Mouse (Mus musculus) ES-Bruce4 (cell line): ENCODE measurements at regions not wholly inside any gene's neighbourhood (a gene's known extent, or its start where the extent isn't known, plus 50 kb on each side); places are given as distances from the start of the nearest gene placed in this dataset.
"Not testable (repeated sequence)": the region's sequence is repeated elsewhere in the genome, so short reads cannot be mapped to it uniquely, and the experiment has no call there.

Experiments used
- H3K27ac ChIP-seq: 2 replicates; pipeline ENCODE4 v1.5.1; 2012; ENCODE audit warnings: low read length, inconsistent platforms; ENCODE audit not compliant: insufficient read depth
- H3K27me3 ChIP-seq: 2 replicates; pipeline ENCODE4 v1.6.1; 2012; ENCODE audit warnings: mild to moderate bottlenecking, low read length, inconsistent platforms; ENCODE audit not compliant: control insufficient read depth, poor library complexity, insufficient read depth, severe bottlenecking
- H3K36me3 ChIP-seq: 2 replicates; pipeline ENCODE4 v1.6.1; 2012; ENCODE audit warnings: inconsistent platforms, mild to moderate bottlenecking, low read length, moderate library complexity; ENCODE audit not compliant: control insufficient read depth, poor library complexity, insufficient read depth, severe bottlenecking
- H3K4me1 ChIP-seq: one replicate; pipeline ENCODE4 v1.8.1; 2011; ENCODE audit warnings: low read length; ENCODE audit not compliant: control insufficient read depth, insufficient read depth
- H3K4me3 ChIP-seq: 2 replicates; pipeline ENCODE4 v1.5.1; 2011; ENCODE audit warnings: low read depth, mild to moderate bottlenecking, low read length
- H3K9ac ChIP-seq: 2 replicates; pipeline ENCODE4 v1.6.1; 2012; ENCODE audit warnings: low read depth, mild to moderate bottlenecking, inconsistent platforms; ENCODE audit not compliant: poor library complexity, severe bottlenecking
- H3K9me3 ChIP-seq: replicated peaks from 2 replicates; pipeline ENCODE4 v1.6.1; 2012; ENCODE audit warnings: mild to moderate bottlenecking, low read length, inconsistent platforms; ENCODE audit not compliant: control insufficient read depth, poor library complexity, insufficient read depth, severe bottlenecking
- CTCF ChIP-seq: IDR thresholded peaks from one replicate; pipeline ENCODE4 v1.8.1; 2011; ENCODE audit warnings: low read depth, low read length
- EP300 ChIP-seq: IDR thresholded peaks from 2 replicates; pipeline ENCODE4 v1.6.1; 2011; ENCODE audit warnings: low read depth, low read length; ENCODE audit not compliant: insufficient read depth
- POLR2A ChIP-seq: IDR thresholded peaks from one replicate; pipeline ENCODE4 v1.8.1; 2011; ENCODE audit warnings: low read length; ENCODE audit not compliant: insufficient read depth

DNA sequence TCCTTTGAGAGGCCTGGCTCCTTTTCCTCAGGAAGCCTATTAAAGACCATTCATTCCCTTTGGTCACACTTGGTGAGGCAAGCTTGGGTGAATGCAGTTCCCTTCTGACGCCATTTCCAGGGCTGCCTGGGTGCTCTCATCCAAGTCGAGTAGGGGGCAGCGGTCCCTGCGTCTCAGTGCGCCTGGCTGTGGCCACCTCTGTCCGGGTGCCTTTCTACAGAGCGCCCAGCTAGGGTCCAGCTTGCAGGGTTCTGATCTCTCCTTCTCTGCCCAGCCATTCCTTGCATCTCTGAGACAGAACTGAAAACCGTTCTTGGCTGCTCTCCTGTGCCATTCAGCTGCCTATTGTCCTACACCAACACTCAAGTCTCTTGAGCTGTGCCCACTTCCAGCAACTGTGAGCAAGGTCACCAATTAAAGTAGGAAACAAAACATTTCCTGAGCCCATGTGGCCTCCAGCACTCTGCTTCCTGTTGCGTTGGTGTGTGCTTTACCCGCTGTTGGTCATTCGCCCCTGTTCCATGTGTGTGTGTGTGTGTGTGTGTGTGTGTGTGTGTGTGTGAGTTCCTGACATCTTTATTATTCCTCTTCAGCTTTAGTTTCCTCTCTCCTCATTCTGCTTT is 63.7 kb upstream of the Pax1 start:
- Histone ChIP-seq H3K4me3 (no peak overlapping the region), H3K4me1 (peaks cover 5% of the 10 kb centered on the region), H3K36me3 (no peaks in the 10 kb centered on the region), H3K27me3 (no peaks in the 10 kb centered on the region; the same call in 1 of the 2 replicates), H3K9ac (no peak overlapping the region), H3K27ac (no peak overlapping the region), H3K9me3 (no peaks in the 10 kb centered on the region)
- TF ChIP-seq POLR2A (no peak), EP300 (no peak), CTCF (no peak)

DNA sequence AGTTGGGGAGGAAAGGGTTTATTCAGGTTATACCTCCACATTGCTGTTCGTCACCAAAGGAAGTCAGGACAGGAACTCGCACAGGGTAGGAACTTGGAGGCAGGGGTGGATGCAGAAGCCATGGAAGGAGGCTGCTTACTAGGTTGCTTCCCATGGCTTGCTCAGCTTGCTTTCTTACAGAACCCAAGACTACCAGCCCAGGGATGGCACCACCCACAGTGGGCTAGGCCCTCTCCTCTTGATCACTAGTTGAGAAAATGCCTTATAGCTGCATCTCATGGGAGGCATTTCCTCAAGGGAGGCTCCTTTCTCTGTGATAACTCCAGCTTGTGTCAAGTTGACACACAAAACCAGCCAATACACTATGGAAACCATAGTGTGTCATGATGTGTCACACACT is 66.8 kb upstream of the Pax1 start:
- H3K27ac ChIP-seq, H3K36me3 ChIP-seq, H3K27me3 ChIP-seq, H3K9me3 ChIP-seq, H3K9ac ChIP-seq, H3K4me3 ChIP-seq, H3K4me1 ChIP-seq: not testable (repeated sequence)

DNA sequence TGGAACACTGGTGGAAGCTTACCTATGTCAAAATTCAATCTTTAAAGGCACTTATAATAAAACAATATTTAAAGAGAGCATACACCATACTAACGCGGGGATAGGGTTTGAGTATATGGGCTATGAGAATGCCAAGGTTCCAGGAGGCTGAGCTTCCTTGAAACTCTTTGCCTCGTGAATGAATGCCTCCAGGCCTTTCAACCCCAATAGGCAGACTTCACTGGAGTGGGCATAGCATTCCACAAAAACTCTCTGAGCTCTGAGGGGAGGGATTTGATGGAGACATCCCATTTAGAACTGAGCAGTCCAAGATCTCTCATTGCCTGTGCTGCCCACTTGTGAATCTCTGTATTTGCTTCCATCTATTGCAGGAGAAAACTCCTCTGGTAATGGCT is 68.4 kb upstream of the Pax1 start:
- no peak overlapping the region for H3K9ac ChIP-seq
- H3K36me3 ChIP-seq = no peaks in the 10 kb centered on the region
- TF ChIP-seq EP300 = no peak
- no peak for TF ChIP-seq POLR2A
- no peak for TF ChIP-seq CTCF
- no peak overlapping the region for H3K4me3 ChIP-seq
- peaks cover 8% of the 10 kb centered on the region for H3K4me1 ChIP-seq
- no peaks in the 10 kb centered on the region for H3K9me3 ChIP-seq
- peak overlapping the region; percentile 18 for H3K27ac ChIP-seq
- peaks cover 2% of the 10 kb centered on the region for H3K27me3 ChIP-seq

DNA sequence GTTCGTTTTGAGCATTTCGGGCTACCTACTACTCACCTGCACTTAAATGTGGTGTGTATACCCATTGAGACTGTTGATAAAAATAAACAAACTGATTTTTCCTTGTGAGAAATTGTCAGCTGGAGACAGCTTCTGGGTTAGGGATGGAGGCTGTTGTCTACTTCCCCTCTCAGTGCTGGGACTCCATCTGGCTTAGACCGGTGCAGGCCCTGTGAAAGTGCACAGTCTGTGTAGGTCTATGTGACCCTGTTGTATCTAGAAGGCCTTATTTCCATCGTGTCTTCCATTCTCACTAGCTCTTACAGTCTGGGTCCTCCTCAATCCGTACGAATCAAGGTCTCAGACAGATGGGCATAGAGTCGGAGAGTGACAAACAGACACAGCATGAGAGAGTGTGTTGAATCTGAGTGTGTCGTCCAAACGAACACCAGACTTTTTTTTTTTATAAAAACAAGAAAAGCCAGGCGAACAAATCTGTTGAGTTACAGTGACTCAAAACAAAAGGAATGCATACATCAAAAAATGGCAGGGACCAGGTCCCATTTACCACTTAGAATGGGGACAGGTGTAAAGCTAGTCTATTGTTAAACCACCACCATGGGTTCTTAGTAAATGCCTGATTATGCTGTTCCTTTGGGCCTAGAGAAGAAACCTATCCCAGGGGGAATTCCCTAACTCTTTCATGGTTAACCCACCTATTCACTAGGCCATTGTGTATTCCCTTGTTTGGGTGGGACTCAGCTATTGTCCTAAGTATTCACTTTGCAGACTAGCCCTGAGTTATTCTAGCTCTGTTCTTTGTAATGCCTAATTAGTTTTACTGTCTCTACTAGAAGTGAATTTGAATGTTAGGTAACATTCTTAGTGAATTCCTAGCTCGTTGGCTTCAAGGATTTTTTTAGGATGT is 69.1 kb upstream of the Pax1 start:
- Histone ChIP-seq H3K4me3 (no peak overlapping the region), H3K9ac (no peak overlapping the region), H3K4me1 (peaks cover 8% of the 10 kb centered on the region), H3K36me3 (no peaks in the 10 kb centered on the region), H3K27me3 (peaks cover 2% of the 10 kb centered on the region), H3K27ac (peak overlapping the region; percentile 92), H3K9me3 (no peaks in the 10 kb centered on the region)
- TF ChIP-seq EP300 (peak; percentile 63; the same call in 1 of the 2 replicates), CTCF (no peak)

DNA sequence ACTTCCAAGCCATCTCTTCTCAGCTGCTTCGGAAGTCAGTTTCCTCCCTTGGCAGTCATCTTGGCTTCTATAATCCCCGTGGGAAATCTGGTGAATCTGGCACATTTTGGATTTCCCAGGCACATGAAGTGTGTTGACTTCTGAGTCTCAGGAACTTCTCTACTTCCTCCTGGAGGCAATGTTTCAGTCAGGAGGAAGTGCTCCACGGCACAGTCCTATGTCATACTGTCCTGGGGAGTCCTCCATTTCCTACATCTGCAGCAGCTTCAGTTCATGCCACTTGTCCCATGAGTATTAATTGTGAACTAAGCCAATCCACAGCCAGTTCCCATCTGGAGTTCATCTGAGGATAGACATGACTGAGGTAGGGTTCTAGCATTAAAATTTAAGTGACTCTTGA is 78.3 kb upstream of the Pax1 start:
- no peak overlapping the region for H3K27ac ChIP-seq
- H3K9me3 ChIP-seq = no peaks in the 10 kb centered on the region
- H3K36me3 ChIP-seq = no peaks in the 10 kb centered on the region
- H3K27me3 ChIP-seq = no peaks in the 10 kb centered on the region
- H3K4me3 ChIP-seq = no peak overlapping the region
- TF ChIP-seq CTCF (no peak), EP300 (no peak), POLR2A (no peak)
- H3K4me1 ChIP-seq = no peaks in the 10 kb centered on the region
- H3K9ac ChIP-seq = no peak overlapping the region

DNA sequence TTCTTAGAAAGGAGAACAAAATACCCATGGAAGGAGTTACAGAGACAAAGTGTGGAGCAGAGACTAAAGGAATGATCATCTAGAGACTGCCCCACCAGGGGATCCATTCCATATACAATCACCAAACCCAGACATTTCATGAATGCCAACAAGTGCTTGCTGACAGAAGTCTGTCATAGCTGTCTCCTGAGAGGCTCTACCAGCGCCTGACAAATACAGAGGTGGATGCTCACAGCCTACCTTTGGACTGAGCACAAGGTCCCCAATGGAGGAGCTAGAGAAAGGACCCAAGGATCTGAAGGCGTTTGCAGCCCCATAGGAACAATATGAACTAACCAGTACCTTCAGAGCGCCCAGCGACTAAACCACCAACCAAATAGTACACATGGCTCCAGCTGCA is 83.6 kb upstream of the Nkx2-2 start:
- H3K9ac ChIP-seq = no peak overlapping the region
- H3K27ac ChIP-seq = no peak overlapping the region
- no peak overlapping the region for H3K4me3 ChIP-seq
- no peaks in the 10 kb centered on the region for H3K4me1 ChIP-seq
- no peaks in the 10 kb centered on the region for H3K27me3 ChIP-seq
- no peaks in the 10 kb centered on the region for H3K9me3 ChIP-seq
- TF ChIP-seq CTCF = no peak
- no peak for TF ChIP-seq POLR2A
- no peak for TF ChIP-seq EP300
- no peaks in the 10 kb centered on the region for H3K36me3 ChIP-seq
